Mouse (Mus musculus) splenic B cell, adult 2 months (primary cell): ENCODE results near the gene Dennd5b.
A peak's percentile ranks its signal among the peaks of the same experiment; 100 is the strongest.
"Not testable (repeated sequence)": the region's sequence is repeated elsewhere in the genome, so short reads cannot be mapped to it uniquely, and the experiment has no call there.

ENCODE experiments used
- DNase-seq: peaks from one replicate; pipeline ENCODE4 v3.0.0-alpha.2; 2011; ENCODE audit warnings: low read depth, low spot score
- H3K27me3 ChIP-seq: 2 replicates; pipeline ENCODE4 v1.6.1; 2012; ENCODE audit warnings: mild to moderate bottlenecking, low read length, moderate library complexity, mixed read lengths; ENCODE audit not compliant: control insufficient read depth, poor library complexity, insufficient read depth, severe bottlenecking
- H3K36me3 ChIP-seq: 2 replicates; pipeline ENCODE4 v1.6.1; 2012; ENCODE audit warnings: mild to moderate bottlenecking, low read length, moderate library complexity, mixed read lengths; ENCODE audit not compliant: control insufficient read depth, poor library complexity, insufficient read depth, severe bottlenecking

Gene Dennd5b

GRCm38 (mm10) chr6:149010766-149011301 is 90.6 kb downstream of the Dennd5b start:
- Histone ChIP-seq H3K27me3 (no peaks in the 10 kb centered on the region), H3K36me3 (peaks cover 15% of the 10 kb centered on the region; the same call in 1 of the 2 replicates)
- DNase-seq = peak; percentile 63

GRCm38 (mm10) chr6:149005009-149005408 is 96.5 kb downstream of the Dennd5b start:
- no peak for DNase-seq
- no peaks in the 10 kb centered on the region for H3K27me3 ChIP-seq
- peaks cover 31% of the 10 kb centered on the region for H3K36me3 ChIP-seq

- H3K36me3 ChIP-seq = peaks cover 14% of the 10 kb centered on the region
- peak; percentile 12 for DNase-seq
- no peaks in the 10 kb centered on the region for H3K27me3 ChIP-seq
These were observed 107.0 kb downstream of the Dennd5b start for GRCm38 (mm10) chr6:148994327-148994999.

- H3K27me3 ChIP-seq = no peaks in the 10 kb centered on the region
- DNase-seq = peak; percentile 64
- H3K36me3 ChIP-seq = peaks cover 11% of the 10 kb centered on the region; the same call in 1 of the 2 replicates
These were observed 108.1 kb downstream of the Dennd5b start for GRCm38 (mm10) chr6:148993117-148994077.

- no peak for DNase-seq
- H3K36me3 ChIP-seq = peaks cover 9% of the 10 kb centered on the region; the same call in 1 of the 2 replicates
- H3K27me3 ChIP-seq = no peaks in the 10 kb centered on the region
These were observed 108.9 kb downstream of the Dennd5b start for GRCm38 (mm10) chr6:148992373-148993116.

GRCm38 (mm10) chr6:148991660-148992372 is 109.7 kb downstream of the Dennd5b start:
- Histone ChIP-seq H3K36me3 (peaks cover 7% of the 10 kb centered on the region; the same call in 1 of the 2 replicates), H3K27me3 (no peaks in the 10 kb centered on the region)
- DNase-seq = no peak

- H3K36me3 ChIP-seq, H3K27me3 ChIP-seq: not testable (repeated sequence)
- peak; percentile 34 for DNase-seq
These were observed 111.5 kb downstream of the Dennd5b start for GRCm38 (mm10) chr6:148989792-148990491.

- peak; percentile 83 for DNase-seq
- no peaks in the 10 kb centered on the region for H3K36me3 ChIP-seq
- H3K27me3 ChIP-seq = no peaks in the 10 kb centered on the region
These were observed 115.5 kb downstream of the Dennd5b start for GRCm38 (mm10) chr6:148986003-148986402.

- no peak for DNase-seq
- Histone ChIP-seq H3K36me3 (no peaks in the 10 kb centered on the region), H3K27me3 (no peaks in the 10 kb centered on the region)
These were observed 121.0 kb downstream of the Dennd5b start for GRCm38 (mm10) chr6:148980495-148980894.

GRCm38 (mm10) chr6:148975096-148975495 is 126.4 kb downstream of the Dennd5b start:
- H3K36me3 ChIP-seq = no peaks in the 10 kb centered on the region
- H3K27me3 ChIP-seq = no peaks in the 10 kb centered on the region
- no peak for DNase-seq

GRCm38 (mm10) chr6:148972891-148973290 is 128.6 kb downstream of the Dennd5b start:
- no peaks in the 10 kb centered on the region for H3K36me3 ChIP-seq
- H3K27me3 ChIP-seq = no peaks in the 10 kb centered on the region
- no peak for DNase-seq

GRCm38 (mm10) chr6:148972059-148972848 is 129.2 kb downstream of the Dennd5b start:
- Histone ChIP-seq H3K27me3 (no peaks in the 10 kb centered on the region), H3K36me3 (no peaks in the 10 kb centered on the region)
- DNase-seq = no peak
